Mouse (Mus musculus) cerebellum, adult 2 months (tissue): Measurements from ENCODE around the gene Fbxw10.

Source experiments
- CTCF ChIP-seq: fragments of 200-500 bp; IDR thresholded peaks from 2 replicates; pipeline ENCODE4 v1.5.1; 2011; ENCODE audit warnings: low read depth, mild to moderate bottlenecking, control low read depth, low read length, moderate library complexity, borderline replicate concordance; ENCODE audit not compliant: insufficient read depth
- POLR2A ChIP-seq: fragments of 200-500 bp; IDR thresholded peaks from 2 replicates; pipeline ENCODE4 v1.6.1; 2011; ENCODE audit warnings: low read length, control low read depth, borderline replicate concordance; ENCODE audit not compliant: insufficient read depth

DNA sequence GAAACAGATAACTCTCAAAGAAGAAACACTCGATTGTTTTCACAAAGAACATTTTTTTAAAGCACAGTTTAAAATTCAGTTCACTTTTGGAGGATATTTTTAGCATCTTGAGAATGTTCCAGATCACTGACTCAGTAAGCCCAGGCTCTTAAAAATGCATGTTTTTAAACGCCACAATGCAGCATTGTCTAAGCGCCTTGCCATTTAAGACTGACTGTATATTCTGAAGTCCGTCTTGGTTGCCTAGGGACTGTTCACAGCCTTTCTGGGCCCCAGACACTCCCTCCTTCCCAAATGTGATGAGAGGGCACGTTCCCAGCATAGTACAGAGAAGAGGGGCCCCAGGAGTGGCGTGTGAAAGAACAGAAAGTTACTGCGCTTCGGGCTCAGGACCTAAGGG lies 64.5 kb downstream of the Fbxw10 start:
- TF ChIP-seq POLR2A, result no peak
- no peak for TF ChIP-seq CTCF
